In the genomic region with DNA sequence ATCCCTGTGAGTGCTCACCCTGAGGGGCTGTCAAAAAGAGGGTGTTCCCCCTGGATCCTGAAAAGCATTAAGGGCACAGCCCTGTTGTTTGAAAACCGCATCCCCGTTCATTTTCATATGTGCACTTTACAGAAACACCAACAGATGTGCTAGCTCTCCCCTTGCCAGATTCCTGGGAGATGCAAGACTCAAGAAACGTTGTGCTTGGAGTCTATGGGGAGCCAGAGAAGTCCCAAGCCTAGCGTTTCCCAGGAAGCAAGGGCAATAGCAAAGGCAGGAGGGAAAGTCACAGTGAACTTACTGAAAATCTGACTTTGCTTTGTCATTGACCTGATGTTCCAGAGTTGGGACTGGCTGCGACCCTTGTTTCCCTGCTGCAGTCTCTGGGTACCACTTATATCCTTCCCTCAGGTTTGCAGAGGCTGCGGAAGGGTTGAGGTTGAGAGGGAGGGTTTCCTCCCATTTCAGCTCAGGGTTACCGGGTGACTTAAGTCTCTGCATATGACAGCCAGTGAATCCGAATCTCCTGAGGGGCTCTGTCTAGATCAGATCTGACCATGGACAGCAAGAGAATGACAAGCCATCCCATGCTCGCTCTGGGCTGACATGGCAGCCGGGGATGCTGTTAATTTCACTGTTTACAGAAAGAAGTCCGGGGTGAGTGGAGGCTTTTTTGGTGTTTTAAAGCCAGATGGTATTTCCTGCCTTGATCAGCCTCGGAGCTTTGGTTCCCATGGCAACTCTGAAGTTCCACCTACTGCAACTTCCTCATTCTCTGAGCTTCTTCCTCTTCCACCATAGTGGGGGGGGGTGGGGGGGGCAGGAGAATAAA, we compare ENCODE assay signal across 8 mouse cellular contexts. TPM values are rescaled to one million over a fixed set of nuclear protein-coding genes. Genes with fewer than 3 reads are reported as not detected.
DNase-seq lines count a peak whose midpoint lies in the region; ATAC-seq and TF ChIP-seq lines count a peak whose summit lies in the region.

No protein-coding gene starts in this region.

- no peaks in the 10 kb centered on the region for H3K9me3 ChIP-seq in hindbrain, embryonic 14.5 days (ENCODE audit: control insufficient read depth, low read length)
- H3K9me3 ChIP-seq in hindbrain, embryonic 12.5 days (replicated peaks), result no peaks in the 10 kb centered on the region
- H3K9me3 ChIP-seq in limb, embryonic 14.5 days (ENCODE audit: control insufficient read depth, low read length), result no peaks in the 10 kb centered on the region
- H3K9me3 ChIP-seq in neural tube, embryonic 15.5 days (replicated peaks), result no peaks in the 10 kb centered on the region

- no peak for TF ChIP-seq POLR2A in limb, embryonic 14.5 days (IDR thresholded peaks at IDR 0.05; ENCODE audit: borderline replicate concordance, extremely low read depth, insufficient read depth, insufficient read length)

- ATAC-seq in hindbrain, embryonic 14.5 days (ENCODE audit: low FRiP score), result no peak; the same call in 1 of the 2 replicates
- ATAC-seq in hindbrain, embryonic 12.5 days (ENCODE audit: low FRiP score), result no peak
- no peak for ATAC-seq in limb, embryonic 14.5 days (ENCODE audit: low FRiP score, low read depth)
- ATAC-seq in neural tube, embryonic 15.5 days (ENCODE audit: low FRiP score), result 0 out of 2 replicates have a peak, but pooled peaks have one; percentile 12

- H3K4me3 ChIP-seq in hindbrain, embryonic 14.5 days (replicated peaks; ENCODE audit: low read length), result no peak overlapping the region
- H3K4me3 ChIP-seq in hindbrain, embryonic 12.5 days, result no peak overlapping the region
- no peak overlapping the region for H3K4me3 ChIP-seq in limb, embryonic 14.5 days (replicated peaks; ENCODE audit: low read length)
- no peak overlapping the region for H3K4me3 ChIP-seq in neural tube, embryonic 15.5 days (replicated peaks)

- peaks cover 14% of the 10 kb centered on the region for H3K4me1 ChIP-seq in hindbrain, embryonic 14.5 days (replicated peaks; ENCODE audit: control insufficient read depth, insufficient read depth, low read length)
- H3K4me1 ChIP-seq in hindbrain, embryonic 12.5 days, result peaks cover 18% of the 10 kb centered on the region
- H3K4me1 ChIP-seq in limb, embryonic 14.5 days (ENCODE audit: control insufficient read depth, insufficient read depth, low read length), result peaks cover 5% of the 10 kb centered on the region; the same call in 1 of the 2 replicates
- H3K4me1 ChIP-seq in neural tube, embryonic 15.5 days, result peaks cover 28% of the 10 kb centered on the region

- 62% methylated on average over 12 of the region's 12 CpGs for WGBS in hindbrain, embryonic 14.5 days
- WGBS in hindbrain, embryonic 12.5 days, result 63% methylated on average over 12 of the region's 12 CpGs
- 37% methylated on average over 12 of the region's 12 CpGs for WGBS in limb, embryonic 14.5 days
- WGBS in neural tube, embryonic 15.5 days, result 50% methylated on average over 12 of the region's 12 CpGs

- 0 out of 2 replicates have a peak overlapping the region, but pooled peaks have one; percentile 16 for H3K27ac ChIP-seq in hindbrain, embryonic 14.5 days
- no peak overlapping the region for H3K27ac ChIP-seq in hindbrain, embryonic 12.5 days
- no peak overlapping the region for H3K27ac ChIP-seq in limb, embryonic 14.5 days (replicated peaks; ENCODE audit: low read depth, low read length)
- peak overlapping the region; percentile 37; the same call in 1 of the 2 replicates for H3K27ac ChIP-seq in neural tube, embryonic 15.5 days (replicated peaks)

- no peak overlapping the region; the same call in 1 of the 2 replicates for H3K4me2 ChIP-seq in hindbrain, embryonic 14.5 days (replicated peaks)
- no peak overlapping the region; the same call in 1 of the 2 replicates for H3K4me2 ChIP-seq in hindbrain, embryonic 12.5 days (replicated peaks)
- H3K4me2 ChIP-seq in limb, embryonic 14.5 days (replicated peaks; ENCODE audit: low read depth, low read length, severe bottlenecking), result no peak overlapping the region; the same call in 1 of the 2 replicates
- H3K4me2 ChIP-seq in neural tube, embryonic 15.5 days, result peak overlapping the region; percentile 22

- H3K9ac ChIP-seq in hindbrain, embryonic 14.5 days, result peak overlapping the region; percentile 9; the same call in 1 of the 2 replicates
- no peak overlapping the region for H3K9ac ChIP-seq in hindbrain, embryonic 12.5 days
- no peak overlapping the region for H3K9ac ChIP-seq in limb, embryonic 14.5 days (ENCODE audit: low read depth, low read length, severe bottlenecking)
- no peak overlapping the region for H3K9ac ChIP-seq in neural tube, embryonic 15.5 days (replicated peaks)

- peak; percentile 53 for DNase-seq in hindbrain, embryonic 14.5 days (ENCODE audit: low spot score)
- peak; percentile 37 for DNase-seq in embryo, embryonic 11 days
- peak; percentile 72 for DNase-seq in induced T-regulatory cell, adult 2 months (ENCODE audit: low read depth)
- DNase-seq in limb, embryonic 14.5 days (ENCODE audit: low spot score), result peak; percentile 22
- DNase-seq in cerebellum, postnatal 25 days, result no peak
- no peak for DNase-seq in adrenal gland, postnatal 4 days (ENCODE audit: low spot score in 2 of 2)

- H3K27me3 ChIP-seq in hindbrain, embryonic 14.5 days (ENCODE audit: control insufficient read depth, insufficient read depth, low read length), result no peaks in the 10 kb centered on the region
- no peaks in the 10 kb centered on the region for H3K27me3 ChIP-seq in hindbrain, embryonic 12.5 days
- H3K27me3 ChIP-seq in limb, embryonic 14.5 days (ENCODE audit: control insufficient read depth, insufficient read depth, low read length), result no peaks in the 10 kb centered on the region
- no peaks in the 10 kb centered on the region for H3K27me3 ChIP-seq in neural tube, embryonic 15.5 days (replicated peaks)

- 0 out of 2 replicates have a peak, but pooled peaks cover 1% of the 10 kb centered on the region for H3K36me3 ChIP-seq in hindbrain, embryonic 14.5 days (replicated peaks; ENCODE audit: control insufficient read depth, insufficient read depth)
- H3K36me3 ChIP-seq in hindbrain, embryonic 12.5 days, result no peaks in the 10 kb centered on the region
- H3K36me3 ChIP-seq in limb, embryonic 14.5 days (ENCODE audit: control insufficient read depth, insufficient read depth, low read length), result no peaks in the 10 kb centered on the region
- peaks cover 3% of the 10 kb centered on the region for H3K36me3 ChIP-seq in neural tube, embryonic 15.5 days

RNA-seq across cellular contexts. Expression of a gene that starts 18.9 kb away (rescaled TPM):
- polyA plus RNA-seq in hindbrain, embryonic 14.5 days (2014; fragmentation: Nextera tagmentation; extraction: Ambion mirVana), result 13.3 and 13.8 TPM in 2 replicates
- polyA plus RNA-seq in hindbrain, embryonic 12.5 days (2016; fragmentation: Nextera tagmentation; extraction: Ambion mirVana), result 1.3 and 1.4 TPM in 2 replicates
- polyA plus RNA-seq in limb, embryonic 14.5 days (2012; rRNA removed), result 0.09 and 0.30 TPM in 2 replicates
- polyA plus RNA-seq in limb, embryonic 14.5 days (2014; fragmentation: Nextera tagmentation; extraction: Ambion mirVana), result 0.07 and 0.15 TPM in 2 replicates
- 9.2 and 12.5 TPM in 2 replicates for polyA plus RNA-seq in neural tube, embryonic 15.5 days (2015; fragmentation: Nextera tagmentation; extraction: Ambion mirVana)
- total RNA-seq in adrenal gland, postnatal 4 days (2021), result 1 to 10 TPM; 1.2 to 1.6 TPM

RNA-seq across cellular contexts. Expression of a gene that starts 46.6 kb away (rescaled TPM):
- 4.8 and 5.0 TPM in 2 replicates for polyA plus RNA-seq in hindbrain, embryonic 14.5 days (2014; fragmentation: Nextera tagmentation; extraction: Ambion mirVana)
- 6.6 and 7.5 TPM in 2 replicates for polyA plus RNA-seq in hindbrain, embryonic 12.5 days (2016; fragmentation: Nextera tagmentation; extraction: Ambion mirVana)
- polyA plus RNA-seq in limb, embryonic 14.5 days (2012; rRNA removed), result 14.9 and 19.9 TPM in 2 replicates
- polyA plus RNA-seq in limb, embryonic 14.5 days (2014; fragmentation: Nextera tagmentation; extraction: Ambion mirVana), result 5.1 and 6.5 TPM in 2 replicates
- 3.8 and 4.4 TPM in 2 replicates for polyA plus RNA-seq in neural tube, embryonic 15.5 days (2015; fragmentation: Nextera tagmentation; extraction: Ambion mirVana)
- total RNA-seq in adrenal gland, postnatal 4 days (2021), result 10 to 100 TPM; 10.6 to 13.1 TPM

Comparison
In these comparisons a context has a peak if more than half of its experiments do, and no peak if none do; other contexts are left out.
1. H3K27ac ChIP-seq: peak in hindbrain, embryonic 14.5 days (single experiment) and neural tube, embryonic 15.5 days (single experiment); none in hindbrain, embryonic 12.5 days (single experiment) and limb, embryonic 14.5 days (single experiment).
2. DNase-seq: peak in hindbrain, embryonic 14.5 days (single experiment), embryo, embryonic 11 days (single experiment), induced T-regulatory cell, adult 2 months (single experiment) and limb, embryonic 14.5 days (single experiment); none in cerebellum, postnatal 25 days (0 of 2) and adrenal gland, postnatal 4 days (0 of 2).